Mouse (Mus musculus): ENCODE measurements around the gene Dhfr.
"Not testable (repeated sequence)": the region's sequence is repeated elsewhere in the genome, so short reads cannot be mapped to it uniquely, and the experiment has no call there.

Dhfr gene

DNA sequence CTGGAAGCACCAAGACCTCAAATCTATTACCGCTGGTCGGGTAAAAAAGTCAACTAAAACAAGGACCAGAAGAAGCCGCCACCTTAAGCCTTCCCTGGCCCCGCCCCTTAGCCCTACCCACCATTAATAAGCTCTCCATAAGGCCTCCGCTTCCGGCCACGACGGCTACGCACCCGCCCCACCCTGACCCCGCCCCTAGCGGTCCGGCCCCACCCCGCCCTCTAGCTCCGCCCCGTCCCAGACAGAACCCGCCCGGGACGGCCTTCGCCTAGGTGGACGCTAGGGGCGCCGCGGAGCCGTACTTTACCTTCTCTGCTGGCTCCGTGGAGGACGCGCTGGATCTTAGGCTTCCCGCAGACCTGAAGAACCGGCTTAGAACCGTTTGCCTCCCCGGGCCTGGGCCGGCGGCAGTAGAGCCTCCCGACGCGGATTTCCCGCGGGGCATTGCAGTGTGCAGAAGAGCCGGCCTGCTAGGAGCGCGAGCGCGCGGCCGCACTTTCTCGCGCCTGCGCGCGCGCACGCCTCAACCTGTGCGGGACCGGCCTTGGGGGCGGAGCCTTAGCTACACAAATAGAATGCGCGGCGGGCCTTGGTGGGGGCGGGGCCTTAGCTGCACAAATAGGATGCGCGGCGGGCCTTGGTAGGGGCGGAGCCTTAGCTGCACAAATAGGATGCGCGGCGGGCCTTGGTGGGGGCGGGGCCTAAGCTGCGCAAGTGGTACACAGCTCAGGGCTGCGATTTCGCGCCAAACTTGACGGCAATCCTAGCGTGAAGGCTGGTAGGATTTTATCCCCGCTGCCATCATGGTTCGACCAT, at the start of gene Dhfr, which contains the start of gene Msh3:
Gene Dhfr (plus strand): TSS at position 271 of the 816 bp plus-strand sequence.
Gene Msh3 (minus strand): TSS at position 548 of the 816 bp plus-strand sequence.
- peak; percentile 99 for DNase-seq (ENCODE audit: low read depth, low spot score)

- no peak for DNase-seq (ENCODE audit: low read depth, low spot score)
These were observed 48.8 kb upstream of the Dhfr start, which contains the start of gene Gm20379 for GRCm38 (mm10) chr13:92305680-92306079. Gene Gm20379 (plus strand): TSS chr13:92305980.

GRCm38 (mm10) chr13:92314613-92315012, 39.9 kb upstream of the Dhfr start:
- DNase-seq (ENCODE audit: low read depth, low spot score): no peak

- no peak for DNase-seq (ENCODE audit: low read depth, low spot score)
These were observed 33.8 kb upstream of the Dhfr start for GRCm38 (mm10) chr13:92320770-92321169.

DNA sequence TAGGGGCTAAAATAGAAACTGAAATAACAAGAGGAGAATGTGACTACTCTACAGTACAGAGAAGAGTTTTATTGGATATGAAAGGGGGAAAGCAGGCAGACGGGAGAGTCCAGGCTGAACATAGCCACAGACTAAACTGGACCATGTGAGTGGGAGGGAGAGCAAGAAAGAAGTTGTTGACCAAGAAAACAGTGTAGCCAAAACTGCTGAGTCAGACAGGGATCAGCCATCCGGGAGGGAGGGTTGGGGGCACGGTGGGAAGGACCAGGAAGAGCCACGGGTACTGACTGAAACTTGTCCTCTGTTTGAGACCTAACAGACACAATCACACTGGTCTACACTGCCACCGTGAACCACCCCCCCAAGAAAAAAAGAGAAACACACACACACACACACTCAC, 28.5 kb upstream of the Dhfr start:
- DNase-seq (ENCODE audit: low read depth, low spot score): peak; percentile 19

- no peak for DNase-seq (ENCODE audit: low read depth, low spot score)
These were observed 26.5 kb upstream of the Dhfr start for GRCm38 (mm10) chr13:92328000-92328399.

- no peak for DNase-seq (ENCODE audit: low read depth, low spot score)
These were observed 23.9 kb upstream of the Dhfr start for GRCm38 (mm10) chr13:92330621-92331020.

DNA sequence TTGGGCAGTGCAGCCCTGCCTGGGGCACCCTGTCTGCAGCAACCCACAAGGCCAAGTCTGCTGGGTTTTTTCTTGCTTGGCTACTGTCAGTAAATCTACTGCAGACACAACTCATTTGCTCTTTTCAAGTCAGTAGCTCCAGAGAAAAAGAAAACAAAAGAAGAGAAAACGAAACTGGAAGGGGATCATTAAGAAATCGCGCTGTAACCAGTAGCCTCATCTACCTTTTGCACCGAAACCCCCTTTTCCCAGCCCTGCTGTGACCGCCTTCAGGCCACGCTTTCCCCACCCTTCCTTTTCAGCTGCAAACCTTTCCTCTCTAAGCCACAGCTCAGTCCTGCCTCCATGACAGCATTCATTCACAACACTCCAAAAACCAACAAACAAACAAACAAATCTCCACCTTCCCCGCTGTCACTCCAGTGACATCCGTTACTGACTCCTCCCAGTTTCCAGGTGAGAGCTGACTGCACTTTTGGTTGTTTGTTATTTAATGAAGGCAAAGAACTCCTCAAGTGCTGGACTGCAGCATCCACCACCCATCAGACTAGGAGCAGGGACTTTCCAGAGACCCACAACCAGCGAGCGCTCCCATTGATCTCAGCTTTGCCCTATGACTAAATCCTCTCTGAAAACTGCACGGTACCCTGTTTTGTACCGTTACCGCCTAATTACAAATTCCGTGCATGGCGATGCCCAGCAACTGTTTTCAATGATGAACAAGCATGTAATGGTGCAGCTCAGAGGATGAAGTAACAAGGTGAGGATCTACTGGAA, 22.2 kb upstream of the Dhfr start:
- DNase-seq (ENCODE audit: low read depth, low spot score): peak; percentile 16

DNA sequence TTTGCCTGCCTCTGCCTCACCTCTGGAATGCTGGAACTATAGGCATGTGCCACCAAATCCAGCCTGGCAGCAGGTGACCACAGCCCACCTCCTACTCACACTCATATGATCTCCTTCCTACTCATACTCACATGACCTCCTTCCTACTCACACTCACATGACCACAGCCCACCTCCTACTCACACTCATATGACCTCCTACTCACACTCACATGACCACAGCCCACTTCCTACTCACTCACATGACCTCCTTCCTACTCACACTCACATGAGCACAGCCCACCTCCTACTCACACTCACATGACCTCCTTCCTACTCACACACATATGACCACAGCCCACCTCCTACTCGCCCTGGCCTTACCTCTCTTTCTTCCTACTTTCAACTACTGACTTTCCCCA, 17.7 kb upstream of the Dhfr start:
- no peak for DNase-seq (ENCODE audit: low read depth, low spot score)

DNA sequence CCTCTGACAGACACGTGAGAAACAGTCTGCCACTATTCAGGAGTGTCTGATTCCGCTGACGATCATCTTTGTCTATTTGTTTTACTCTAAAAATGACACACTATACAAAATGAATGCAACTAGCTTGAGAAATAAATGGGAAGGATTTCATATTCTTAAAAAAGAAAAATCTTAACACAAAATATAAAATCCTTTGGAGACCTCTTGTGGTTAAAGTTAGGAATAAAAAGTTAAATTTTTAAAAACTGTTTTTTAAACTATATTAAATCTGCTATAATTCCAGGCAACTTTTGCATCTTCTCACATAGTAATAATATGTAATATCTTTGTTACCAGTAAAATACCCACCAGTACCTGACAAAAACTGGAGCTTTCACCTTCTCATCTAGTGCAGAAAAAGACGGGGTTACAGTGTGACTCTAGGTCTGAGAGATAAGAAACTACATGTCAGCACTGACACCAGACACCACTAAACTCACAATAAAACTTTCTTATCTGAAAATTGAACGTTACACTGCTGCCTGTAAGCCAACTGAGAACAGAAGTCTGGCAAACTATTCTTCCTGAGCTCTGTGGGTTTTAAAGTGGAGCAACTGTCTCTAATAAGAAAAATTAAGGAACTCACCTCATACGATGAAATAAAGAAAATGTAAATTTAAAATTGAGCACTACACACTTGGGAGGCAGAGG, 16.6 kb upstream of the Dhfr start:
- DNase-seq (ENCODE audit: low read depth, low spot score): no peak

DNA sequence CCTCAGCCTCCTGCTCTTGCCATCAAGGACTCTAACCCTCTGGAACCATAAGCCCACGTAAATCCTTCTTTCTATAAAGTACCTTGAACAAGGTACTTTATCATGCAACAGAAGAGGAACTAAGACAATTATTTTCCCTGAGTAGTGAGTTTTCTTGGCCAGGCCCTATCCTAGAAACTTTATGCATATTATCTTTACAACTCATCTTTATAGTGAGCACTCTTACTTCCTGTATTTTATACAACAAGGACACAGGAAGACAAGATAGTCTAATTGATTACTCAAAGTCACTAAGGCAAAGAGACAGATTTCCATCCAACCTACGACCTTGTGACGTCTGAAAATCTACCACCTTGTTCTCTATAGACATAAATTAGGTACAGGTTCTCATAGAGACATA, 14.7 kb upstream of the Dhfr start:
- no peak for DNase-seq (ENCODE audit: low read depth, low spot score)

- no peak for DNase-seq (ENCODE audit: low read depth, low spot score)
These were observed 10.5 kb upstream of the Dhfr start for GRCm38 (mm10) chr13:92344033-92344432.

GRCm38 (mm10) chr13:92346338-92346737, 8.2 kb upstream of the Dhfr start:
- DNase-seq (ENCODE audit: low read depth, low spot score): no peak

DNA sequence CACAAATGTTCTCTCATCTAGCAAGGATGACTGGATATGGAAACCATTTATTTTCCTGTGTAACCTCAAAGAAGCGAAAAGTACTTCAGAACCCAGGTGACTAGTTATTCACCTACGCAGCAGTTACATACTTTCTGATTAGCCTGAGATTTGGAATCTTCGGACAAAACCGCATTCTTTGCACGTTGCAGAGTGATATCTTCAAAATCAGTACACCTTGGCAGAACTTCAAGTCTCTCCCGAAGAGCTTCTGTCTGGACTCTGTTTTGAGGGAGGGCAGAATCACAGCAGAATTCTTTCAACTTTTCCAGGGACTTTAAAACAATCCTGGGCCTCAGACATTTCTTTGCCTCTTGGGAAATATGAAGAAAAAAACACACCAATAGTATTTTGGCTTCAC, 3.4 kb upstream of the Dhfr start:
- no peak for DNase-seq (ENCODE audit: low read depth, low spot score)

DNA sequence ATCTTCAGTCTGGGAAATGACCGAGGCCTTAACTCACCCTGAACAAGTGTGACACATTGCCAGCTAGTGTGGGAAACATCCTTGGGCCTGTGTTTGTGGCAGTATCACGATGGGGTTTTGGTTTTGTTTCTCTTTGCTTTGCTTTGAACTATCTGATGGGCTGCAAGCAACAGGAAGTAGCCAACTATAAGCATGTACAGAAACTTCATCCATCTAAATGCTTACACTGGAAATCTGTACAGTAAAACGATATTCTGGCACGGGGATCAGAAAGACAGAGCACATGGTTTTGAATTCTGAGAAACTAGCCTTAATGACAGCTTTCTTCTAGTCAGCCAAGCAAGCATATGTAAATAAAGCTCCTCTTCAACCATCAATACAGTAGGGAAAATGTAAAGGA, 570 bp upstream of the Dhfr start:
- DNase-seq (ENCODE audit: low read depth, low spot score): no peak

- no peak for DNase-seq (ENCODE audit: low read depth, low spot score)
These were observed 732 bp downstream of the Dhfr start for GRCm38 (mm10) chr13:92355272-92355643.

DNA sequence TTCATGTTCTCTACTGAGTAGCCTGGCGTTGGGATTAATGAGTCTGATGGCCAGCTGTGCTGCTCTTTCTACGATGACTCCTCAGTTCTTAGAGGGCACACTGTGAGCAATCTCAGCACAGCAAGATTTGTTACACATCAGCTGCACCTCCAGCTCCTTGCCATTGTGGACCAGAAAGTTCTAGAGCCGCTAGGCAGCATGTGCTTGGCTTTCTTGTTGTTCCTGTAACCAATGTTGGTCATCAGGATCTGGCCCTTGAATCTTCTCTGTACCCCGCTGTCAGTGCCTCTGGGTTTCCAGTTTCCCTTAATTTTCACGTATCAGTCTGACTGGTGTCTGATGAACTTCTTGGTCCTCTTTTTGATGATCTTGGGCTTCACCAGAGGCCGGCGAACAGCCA, 1.9 kb downstream of the Dhfr start:
- peak; percentile 29 for DNase-seq (ENCODE audit: low read depth, low spot score)

DNA sequence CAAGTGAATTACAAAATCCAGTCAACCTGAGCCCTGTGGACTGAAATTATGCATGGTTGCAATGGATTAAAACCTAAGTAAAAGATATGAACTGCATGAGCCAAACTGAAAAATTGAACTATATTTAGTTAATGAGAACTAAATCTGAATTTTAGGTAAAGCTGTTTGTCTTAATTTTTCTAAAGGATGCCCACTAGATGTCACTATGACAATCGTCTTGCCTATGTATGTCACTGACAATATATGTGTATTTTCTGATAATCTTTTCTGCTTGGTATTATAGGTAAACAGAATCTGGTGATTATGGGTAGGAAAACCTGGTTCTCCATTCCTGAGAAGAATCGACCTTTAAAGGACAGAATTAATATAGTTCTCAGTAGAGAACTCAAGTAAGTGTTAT, 3.1 kb downstream of the Dhfr start:
- no peak for DNase-seq (ENCODE audit: low read depth, low spot score)

- no peak for DNase-seq (ENCODE audit: low read depth, low spot score)
These were observed 7.1 kb downstream of the Dhfr start for GRCm38 (mm10) chr13:92361609-92362008.

- no peak for DNase-seq (ENCODE audit: low read depth, low spot score)
These were observed 10.8 kb downstream of the Dhfr start for GRCm38 (mm10) chr13:92365312-92365711.

- DNase-seq (ENCODE audit: low read depth, low spot score): no peak
These were observed 16.3 kb downstream of the Dhfr start for GRCm38 (mm10) chr13:92370811-92371210.

DNA sequence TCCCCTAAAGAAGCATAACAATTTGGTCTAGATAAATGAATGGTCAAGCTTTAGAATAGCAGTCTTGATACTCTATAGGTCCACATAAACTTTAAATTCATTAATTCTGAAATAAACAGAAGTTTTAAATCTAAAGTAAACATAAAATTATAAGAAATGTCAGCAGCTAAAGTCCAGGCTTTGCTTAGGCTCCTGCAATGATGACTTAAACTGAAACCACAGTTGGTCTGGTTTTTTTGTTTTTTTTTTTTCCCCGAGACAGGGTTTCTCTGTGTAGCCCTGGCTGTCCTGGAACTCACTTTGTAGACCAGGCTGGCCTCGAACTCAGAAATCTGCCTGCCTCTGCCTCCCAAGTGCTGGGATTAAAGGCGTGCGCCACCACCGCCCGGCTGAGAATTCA, 16.9 kb downstream of the Dhfr start:
- DNase-seq (ENCODE audit: low read depth, low spot score): not testable (repeated sequence)

Data from ZHBTc4 (cell line).